Comparison of ENCODE assay signal across 21 mouse cellular contexts in the genomic region with DNA sequence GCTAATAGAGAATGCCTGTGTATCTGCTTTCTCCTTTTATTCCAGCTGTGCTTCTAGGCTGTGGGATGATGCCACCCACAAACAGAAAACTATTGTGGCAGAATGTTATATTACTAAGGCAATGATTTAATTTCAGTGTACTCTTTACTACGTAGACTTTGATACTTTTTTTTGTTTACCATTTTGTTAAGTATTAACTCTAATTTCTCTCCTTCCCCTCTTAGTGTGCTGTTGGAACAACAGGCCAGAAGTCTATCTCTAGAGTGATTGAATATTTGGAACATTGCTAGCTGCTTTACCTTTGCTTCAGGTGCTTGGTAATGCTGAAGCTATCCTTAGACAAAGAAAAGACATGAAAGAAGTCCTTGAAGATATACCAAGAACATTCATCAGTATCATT.
"Had no signal": no experiment of that assay in that cellular context is flagged by ENCODE, and none has a peak within 500 bp of the region (broad histone marks: within the 10 kb centered on the region; RNA-seq: fewer than 3 reads in every experiment).

No protein-coding gene starts in this region.

- H3K4me1 ChIP-seq: heart, embryonic 10.5 days; heart, embryonic 12.5 days; hindbrain, embryonic 13.5 days; hindbrain, embryonic 15.5 days; limb, embryonic 13.5 days; limb, embryonic 15.5 days had no signal

- ATAC-seq: forebrain, embryonic 16.5 days; hindbrain, postnatal 0 days; intestine, embryonic 16.5 days had no signal

- H3K4me3 ChIP-seq: gastrocnemius, adult 2 months; heart, embryonic 10.5 days; heart, embryonic 12.5 days; hindbrain, embryonic 13.5 days; hindbrain, embryonic 15.5 days; limb, embryonic 13.5 days; limb, embryonic 15.5 days had no signal

- DNase-seq: gastrocnemius, adult 2 months; gastrocnemius, postnatal 10 days; gastrocnemius, postnatal 25 days; heart, adult 18-20 months; heart, postnatal 10 days; kidney, adult 11 months; kidney, adult 8-10 months; kidney, postnatal 14 days; layer of hippocampus, postnatal 36 days; left cerebral cortex, postnatal 4 days had no signal

- H3K9ac ChIP-seq: heart, embryonic 12.5 days; hindbrain, embryonic 13.5 days; hindbrain, embryonic 15.5 days; limb, embryonic 13.5 days; limb, embryonic 15.5 days; liver, embryonic 14.5 days had no signal

- H3K9me3 ChIP-seq: heart, embryonic 10.5 days; heart, embryonic 12.5 days; hindbrain, embryonic 13.5 days; hindbrain, embryonic 15.5 days; limb, embryonic 13.5 days; limb, embryonic 15.5 days had no signal

- H3K4me2 ChIP-seq: heart, embryonic 12.5 days; hindbrain, embryonic 13.5 days; hindbrain, embryonic 15.5 days; limb, embryonic 13.5 days; limb, embryonic 15.5 days had no signal

- H3K27ac ChIP-seq: gastrocnemius, adult 2 months; heart, embryonic 10.5 days; hindbrain, embryonic 13.5 days; hindbrain, embryonic 15.5 days; hindbrain, postnatal 0 days; kidney, postnatal 0 days; limb, embryonic 13.5 days; limb, embryonic 15.5 days; liver, embryonic 14.5 days had no signal

- H3K27me3 ChIP-seq: heart, embryonic 12.5 days; hindbrain, embryonic 13.5 days; hindbrain, embryonic 15.5 days; limb, embryonic 13.5 days; limb, embryonic 15.5 days had no signal
